Mouse (Mus musculus) spleen, adult 2 months (tissue): ENCODE data around the gene Sp1.

Source experiments
- CTCF ChIP-seq: fragments of 200-500 bp; IDR thresholded peaks from 2 replicates; pipeline ENCODE4 v1.5.1; 2011; ENCODE audit warnings: mild to moderate bottlenecking, inconsistent platforms; ENCODE audit not compliant: insufficient read depth, insufficient read length, insufficient replicate concordance; ENCODE audit errors: extremely low read depth
- POLR2A ChIP-seq: fragments of 200-500 bp; IDR thresholded peaks from 2 replicates; pipeline ENCODE4 v1.6.1; 2011; ENCODE audit warnings: low read depth, low read length, inconsistent platforms

- TF ChIP-seq POLR2A, result no peak
- TF ChIP-seq CTCF, result no peak
Measured at GRCm38 (mm10) chr15:102463666-102464065, 57.7 kb downstream of the Sp1 start.
